Mouse (Mus musculus) neural tube, embryonic 15.5 days (tissue): ENCODE measurements around the gene Sat1. TPM values are rescaled to one million over a fixed set of nuclear protein-coding genes. Genes with fewer than 3 reads are reported as not detected.
"Not testable (repeated sequence)": the region's sequence is repeated elsewhere in the genome, so short reads cannot be mapped to it uniquely, and the experiment has no call there.

ENCODE experiments used
- ATAC-seq: fragments of 200-750 bp; cut with Nextera tagmentation; 2 replicates; pipeline ENCODE4 v1.8.0; 2017; ENCODE audit warnings: mild to moderate bottlenecking, moderate TSS enrichment, moderate library complexity; ENCODE audit not compliant: low FRiP score
- H3K27ac ChIP-seq: fragments of 300-500 bp; sonication (generic); replicated peaks from 2 replicates; pipeline ENCODE4 v1.5.1; 2015; ENCODE audit warnings: mild to moderate bottlenecking, inconsistent platforms
- H3K27me3 ChIP-seq: fragments of 300-500 bp; sonication (generic); replicated peaks from 2 replicates; pipeline ENCODE4 v1.6.1; 2015; ENCODE audit warnings: inconsistent platforms
- H3K36me3 ChIP-seq: fragments of 300-500 bp; sonication (generic); 2 replicates; pipeline ENCODE4 v1.6.1; 2015; ENCODE audit warnings: inconsistent platforms
- H3K4me1 ChIP-seq: fragments of 300-500 bp; sonication (generic); 2 replicates; pipeline ENCODE4 v1.6.1; 2015; ENCODE audit warnings: inconsistent platforms
- H3K4me2 ChIP-seq: fragments of 300-500 bp; sonication (generic); 2 replicates; pipeline ENCODE4 v1.6.1; 2015; ENCODE audit warnings: inconsistent platforms, mild to moderate bottlenecking, moderate library complexity
- H3K4me3 ChIP-seq: fragments of 300-500 bp; sonication (generic); replicated peaks from 2 replicates; pipeline ENCODE4 v1.5.1; 2015; ENCODE audit warnings: mild to moderate bottlenecking, inconsistent platforms
- H3K9ac ChIP-seq: fragments of 300-500 bp; sonication (generic); replicated peaks from 2 replicates; pipeline ENCODE4 v1.6.1; 2015; ENCODE audit warnings: mild to moderate bottlenecking, inconsistent platforms
- H3K9me3 ChIP-seq: fragments of 300-500 bp; sonication (generic); replicated peaks from 2 replicates; pipeline ENCODE4 v1.6.1; 2016; ENCODE audit warnings: inconsistent platforms
- WGBS: fragments of 180-500 bp; shearing (Covaris S2); methylation state at CpG from one replicate; pipeline ENCODE4 v1.1.7; 2015; ENCODE audit warnings: mixed read lengths; 5-methylcytosine and 5-hydroxymethylcytosine counted together
- polyA plus RNA-seq: library from polyadenylated mRNA; unstranded; fragments of >200 nt; fragmentation: Nextera tagmentation; extraction: Ambion mirVana; gene quantifications from 2 replicates; pipeline ENCODE4 v1.2.1, GENCODE M21; 2015

Gene Sat1
- polyA plus RNA-seq, result 80.7 and 91.5 TPM in 2 replicates

GRCm38 (mm10) chrX:155216271-155216670 is at the start of gene Sat1:
Gene Sat1 (minus strand): TSS chrX:155216449.
- Histone ChIP-seq H3K9ac (peak within 1 kb of the TSS; percentile 50), H3K4me1 (no peaks in the 10 kb centered on the region), H3K9me3 (no peaks in the 10 kb centered on the region), H3K36me3 (no peaks in the 10 kb centered on the region), H3K27me3 (no peaks in the 10 kb centered on the region), H3K4me2 (peak within 1 kb of the TSS; percentile 59), H3K27ac (peak within 1 kb of the TSS; percentile 66), H3K4me3 (peak within 1 kb of the TSS; percentile 49)
- WGBS, result 16% methylated on average over 26 of the region's 26 CpGs
- ATAC-seq, result peak; percentile 99

GRCm38 (mm10) chrX:155262915-155263252 is 46.6 kb upstream of the Sat1 start:
- Histone ChIP-seq H3K4me2 (peak overlapping the region; percentile 54), H3K9ac (peak overlapping the region; percentile 62), H3K27ac (no peak overlapping the region), H3K27me3 (no peaks in the 10 kb centered on the region), H3K4me3 (peak overlapping the region; percentile 55), H3K36me3 (no peaks in the 10 kb centered on the region), H3K9me3 (no peaks in the 10 kb centered on the region), H3K4me1 (no peaks in the 10 kb centered on the region)
- WGBS, result 48% methylated on average over 1 of the region's 1 CpGs
- ATAC-seq, result no peak

- peak within 1 kb of the TSS; percentile 74 for H3K27ac ChIP-seq
- no peaks in the 10 kb centered on the region for H3K36me3 ChIP-seq
- no peaks in the 10 kb centered on the region for H3K27me3 ChIP-seq
- peak within 1 kb of the TSS; percentile 54 for H3K4me2 ChIP-seq
- peak within 1 kb of the TSS; percentile 62 for H3K9ac ChIP-seq
- no peaks in the 10 kb centered on the region for H3K9me3 ChIP-seq
- WGBS, result 24% methylated on average over 37 of the region's 37 CpGs
- peak within 1 kb of the TSS; percentile 55 for H3K4me3 ChIP-seq
- ATAC-seq, result peak; percentile 99
- no peaks in the 10 kb centered on the region for H3K4me1 ChIP-seq
Observed at GRCm38 (mm10) chrX:155262235-155262914, 46.1 kb upstream of the Sat1 start, which contains the start of gene Acot9. Gene Acot9 (plus strand): TSS chrX:155262443.

- H3K27me3 ChIP-seq, result no peaks in the 10 kb centered on the region
- no peak overlapping the region for H3K4me3 ChIP-seq
- H3K4me1 ChIP-seq, result no peaks in the 10 kb centered on the region
- no peaks in the 10 kb centered on the region for H3K9me3 ChIP-seq
- no peak overlapping the region for H3K9ac ChIP-seq
- H3K4me2 ChIP-seq, result no peak overlapping the region
- no peak overlapping the region for H3K27ac ChIP-seq
- ATAC-seq, result no peak
- no peaks in the 10 kb centered on the region for H3K36me3 ChIP-seq
Observed at GRCm38 (mm10) chrX:155256856-155257255, 40.6 kb upstream of the Sat1 start.

- Histone ChIP-seq H3K36me3 (no peaks in the 10 kb centered on the region), H3K9ac (no peak overlapping the region), H3K27ac (no peak overlapping the region), H3K27me3 (no peaks in the 10 kb centered on the region), H3K4me1 (no peaks in the 10 kb centered on the region), H3K4me3 (no peak overlapping the region), H3K9me3 (no peaks in the 10 kb centered on the region), H3K4me2 (no peak overlapping the region)
- no peak for ATAC-seq
- WGBS, result 80% methylated on average over 2 of the region's 2 CpGs
Observed at GRCm38 (mm10) chrX:155218277-155218676, 2.0 kb upstream of the Sat1 start.

GRCm38 (mm10) chrX:155215501-155216248 is 574 bp downstream of the Sat1 start:
- ATAC-seq, result peak; percentile 81
- WGBS, result 30% methylated on average over 24 of the region's 24 CpGs

GRCm38 (mm10) chrX:155214291-155215136 is 1.7 kb downstream of the Sat1 start:
- no peaks in the 10 kb centered on the region for H3K9me3 ChIP-seq
- no peak overlapping the region for H3K4me2 ChIP-seq

More at GRCm38 (mm10) chrX:155215501-155216248, 574 bp downstream of the Sat1 start:
- Histone ChIP-seq H3K9me3 (no peaks in the 10 kb centered on the region), H3K4me2 (peak overlapping the region; percentile 59), H3K4me3 (peak overlapping the region; percentile 49), H3K36me3 (no peaks in the 10 kb centered on the region), H3K27me3 (no peaks in the 10 kb centered on the region), H3K9ac (peak overlapping the region; percentile 50), H3K27ac (peak overlapping the region; percentile 66), H3K4me1 (no peaks in the 10 kb centered on the region)

GRCm38 (mm10) chrX:155208671-155209070 is 7.6 kb downstream of the Sat1 start:
- 20% methylated on average over 1 of the region's 1 CpGs for WGBS
- Histone ChIP-seq H3K9me3 (no peaks in the 10 kb centered on the region), H3K9ac (no peak overlapping the region), H3K27ac (no peak overlapping the region), H3K4me3 (no peak overlapping the region), H3K27me3 (no peaks in the 10 kb centered on the region), H3K4me1 (no peaks in the 10 kb centered on the region), H3K36me3 (no peaks in the 10 kb centered on the region), H3K4me2 (no peak overlapping the region)
- no peak for ATAC-seq

More at GRCm38 (mm10) chrX:155214291-155215136, 1.7 kb downstream of the Sat1 start:
- no peaks in the 10 kb centered on the region for H3K36me3 ChIP-seq
- no peaks in the 10 kb centered on the region for H3K27me3 ChIP-seq
- no peak overlapping the region for H3K27ac ChIP-seq
- no peak for ATAC-seq
- H3K4me1 ChIP-seq, result no peaks in the 10 kb centered on the region
- no peak overlapping the region for H3K9ac ChIP-seq
- 88% methylated on average over 5 of the region's 5 CpGs for WGBS
- H3K4me3 ChIP-seq, result no peak overlapping the region

- not testable (repeated sequence) for H3K27ac ChIP-seq, H3K27me3 ChIP-seq, H3K9me3 ChIP-seq, ATAC-seq, H3K4me2 ChIP-seq, H3K36me3 ChIP-seq, H3K4me1 ChIP-seq, H3K4me3 ChIP-seq, H3K9ac ChIP-seq
- 97% methylated on average over 2 of the region's 2 CpGs for WGBS
Observed at GRCm38 (mm10) chrX:155205436-155205835, 10.8 kb downstream of the Sat1 start.

- Histone ChIP-seq H3K27me3 (no peaks in the 10 kb centered on the region), H3K9me3 (no peaks in the 10 kb centered on the region)
Observed at GRCm38 (mm10) chrX:155202406-155203305, 13.6 kb downstream of the Sat1 start.

GRCm38 (mm10) chrX:155201799-155202198 is 14.4 kb downstream of the Sat1 start:
- Histone ChIP-seq H3K9me3 (no peaks in the 10 kb centered on the region), H3K9ac (no peak overlapping the region), H3K4me2 (no peak overlapping the region), H3K27me3 (no peaks in the 10 kb centered on the region), H3K27ac (no peak overlapping the region), H3K36me3 (no peaks in the 10 kb centered on the region), H3K4me3 (no peak overlapping the region), H3K4me1 (no peaks in the 10 kb centered on the region)
- no peak for ATAC-seq
- 81% methylated on average over 1 of the region's 1 CpGs for WGBS

More at GRCm38 (mm10) chrX:155202406-155203305, 13.6 kb downstream of the Sat1 start:
- Histone ChIP-seq H3K4me2 (no peak overlapping the region), H3K36me3 (no peaks in the 10 kb centered on the region), H3K9ac (no peak overlapping the region), H3K4me3 (no peak overlapping the region), H3K4me1 (no peaks in the 10 kb centered on the region), H3K27ac (no peak overlapping the region)
- 81% methylated on average over 2 of the region's 2 CpGs for WGBS
- no peak for ATAC-seq
